31 mouse cellular contexts compared by ENCODE assay signal in genomic region chr2:168191856-168192255, GRCm38 (mm10). TPM values are rescaled to one million over a fixed set of nuclear protein-coding genes. Genes with fewer than 3 reads are reported as not detected.
A peak's percentile ranks its signal among the peaks of the same experiment; 100 is the strongest.
DNase-seq lines count a peak whose midpoint lies in the region; ATAC-seq lines count a peak whose summit lies in the region.
"Had no signal": no experiment of that assay in that cellular context is flagged by ENCODE, and none has a peak within 500 bp of the region (broad histone marks: within the 10 kb centered on the region; RNA-seq: fewer than 3 reads in every experiment).

No protein-coding gene starts in this region.

- H3K4me1 ChIP-seq in hindbrain, embryonic 11.5 days (replicated peaks; ENCODE audit: control insufficient read depth, insufficient read depth, low read length), result no peaks in the 10 kb centered on the region; the same call in 1 of the 2 replicates

- H3K4me2 ChIP-seq in hindbrain, embryonic 11.5 days (replicated peaks; ENCODE audit: low read depth, low read length), result no peak overlapping the region
- H3K4me2 ChIP-seq: embryonic facial prominence, embryonic 13.5 days; embryonic facial prominence, embryonic 15.5 days; forebrain, embryonic 12.5 days had no signal

- H3K9me3 ChIP-seq in hindbrain, embryonic 11.5 days (ENCODE audit: control insufficient read depth, low read length), result no peaks in the 10 kb centered on the region
- H3K9me3 ChIP-seq: embryonic facial prominence, embryonic 13.5 days; embryonic facial prominence, embryonic 15.5 days; forebrain, embryonic 10.5 days; forebrain, embryonic 12.5 days; G1E had no signal

- H3K4me3 ChIP-seq in hindbrain, embryonic 11.5 days (ENCODE audit: low read depth, low read length), result no peak overlapping the region
- H3K4me3 ChIP-seq: embryonic facial prominence, embryonic 13.5 days; embryonic facial prominence, embryonic 15.5 days; erythroblast, embryonic 14.5 days; forebrain, embryonic 10.5 days; forebrain, embryonic 12.5 days had no signal

- ATAC-seq in hindbrain, embryonic 11.5 days (ENCODE audit: low FRiP score), result no peak
- ATAC-seq: activated CD4-positive, CD25-positive, alpha-beta regulatory T cell, adult 4 months; CD4-positive, CD25-positive, alpha-beta regulatory T cell, adult 4 months; forebrain, embryonic 14.5 days; forebrain, postnatal 0 days; Patski had no signal

- WGBS in hindbrain, embryonic 11.5 days, result 88% methylated on average over 2 of the region's 2 CpGs

- DNase-seq in 3134 (ENCODE audit: extremely low read depth, insufficient read length, low spot score) (peak; percentile 55), 3T3-L1 (ENCODE audit: low read depth, low spot score) (peak; percentile 62)
- peak; percentile 52 for DNase-seq in Muller cell, postnatal 12 days (ENCODE audit: inconsistent ontology term)
- peak; percentile 35 for DNase-seq in brain, adult 2 months (ENCODE audit: low read depth, low spot score)
- DNase-seq in gastrocnemius, postnatal 10 days, result no peak
- DNase-seq in hindbrain, embryonic 11.5 days (ENCODE audit: low spot score), result no peak
- no peak for DNase-seq in heart, adult 9 months (ENCODE audit: low spot score in 2 of 2)
- no peak for DNase-seq in kidney, postnatal 36 days
- DNase-seq: adrenal gland, adult 8-10 months; adrenal gland, postnatal 14 days; adrenal gland, postnatal 36 days; B cell, adult 2 months; cerebellum, adult 11 months; cerebellum, adult 18-20 months; cerebellum, adult 8-10 months; cerebellum, adult 9-11 months; cerebellum, postnatal 14 days; cerebellum, postnatal 36 days; embryo, embryonic 11 days; forebrain, postnatal 0 days had no signal

- no peak overlapping the region for H3K9ac ChIP-seq in hindbrain, embryonic 11.5 days (ENCODE audit: low read depth, low read length)
- H3K9ac ChIP-seq: embryonic facial prominence, embryonic 13.5 days; embryonic facial prominence, embryonic 15.5 days; forebrain, embryonic 12.5 days; forebrain, postnatal 0 days had no signal

- H3K27me3 ChIP-seq in hindbrain, embryonic 11.5 days (ENCODE audit: control insufficient read depth, insufficient read depth, low read length), result no peaks in the 10 kb centered on the region
- H3K27me3 ChIP-seq: CH12.LX; embryonic facial prominence, embryonic 13.5 days; embryonic facial prominence, embryonic 15.5 days; forebrain, embryonic 12.5 days; Patski had no signal

- H3K27ac ChIP-seq in hindbrain, embryonic 11.5 days (ENCODE audit: low read depth, low read length), result no peak overlapping the region
- H3K27ac ChIP-seq: embryonic facial prominence, embryonic 13.5 days; embryonic facial prominence, embryonic 15.5 days; forebrain, embryonic 10.5 days; forebrain, embryonic 12.5 days had no signal

- H3K36me3 ChIP-seq in hindbrain, embryonic 11.5 days (ENCODE audit: control insufficient read depth, insufficient read depth, low read length), result 0 out of 2 replicates have a peak, but pooled peaks cover 6% of the 10 kb centered on the region

RNA-seq across cellular contexts. Expression of gene Adnp, which starts 15.1 kb away (rescaled TPM):
- total RNA-seq in gastrocnemius, postnatal 10 days (2021), result 10 to 100 TPM; 28.4 to 33.5 TPM
- 2.8 and 8.5 TPM in 2 replicates for polyA plus RNA-seq in hindbrain, embryonic 11.5 days (2014; fragmentation: Nextera tagmentation; extraction: Ambion mirVana)

RNA-seq across cellular contexts. Expression of gene Gm20716, which starts 38.3 kb away (rescaled TPM):
- total RNA-seq in gastrocnemius, postnatal 10 days (2021), result 10 to 100 TPM; 14.6 to 19.5 TPM
- polyA plus RNA-seq in hindbrain, embryonic 11.5 days (2014; fragmentation: Nextera tagmentation; extraction: Ambion mirVana), result 24.0 and 31.3 TPM in 2 replicates
- polyA plus RNA-seq: erythroblast, embryonic 14.5 days had no signal

RNA-seq across cellular contexts. Expression of gene Dpm1, which starts 38.5 kb away (rescaled TPM):
- 10 to 100 TPM; 49.7 to 54.9 TPM for total RNA-seq in gastrocnemius, postnatal 10 days (2021)
- polyA plus RNA-seq in hindbrain, embryonic 11.5 days (2014; fragmentation: Nextera tagmentation; extraction: Ambion mirVana), result 60.4 and 65.1 TPM in 2 replicates

RNA-seq across cellular contexts. Expression of gene Mocs3, which starts 38.6 kb away (rescaled TPM):
- total RNA-seq in gastrocnemius, postnatal 10 days (2021), result 1 to 10 TPM; 3.5 to 4.3 TPM
- polyA plus RNA-seq in hindbrain, embryonic 11.5 days (2014; fragmentation: Nextera tagmentation; extraction: Ambion mirVana), result 8.5 and 8.8 TPM in 2 replicates

Comparison
In these comparisons a context has a peak if more than half of its experiments do, and no peak if none do; other contexts are left out.
1. DNase-seq: peak in 3134 (single experiment), 3T3-L1 (single experiment), Muller cell, postnatal 12 days (single experiment) and brain, adult 2 months (single experiment); none in gastrocnemius, postnatal 10 days (single experiment), hindbrain, embryonic 11.5 days (single experiment), heart, adult 9 months (0 of 2) and kidney, postnatal 36 days (0 of 2).